Mouse (Mus musculus) cerebellum, adult 9-10 months (tissue): ENCODE measurements at regions not wholly inside any gene's neighbourhood (a gene's known extent, or its start where the extent isn't known, plus 50 kb on each side); places are given as distances from the start of the nearest gene placed in this dataset.

Experiments used
- DNase-seq: peaks from one replicate; pipeline ENCODE4 v3.0.0; 2022

- no peak for DNase-seq
Observed at GRCm38 (mm10) chr10:106113083-106113482, 271.9 kb upstream of the Mettl25 start.

- no peak for DNase-seq
Observed at GRCm38 (mm10) chr10:106114743-106115486, 273.7 kb upstream of the Mettl25 start.

GRCm38 (mm10) chr10:106121826-106122225 is 280.6 kb upstream of the Mettl25 start:
- DNase-seq, result no peak

- DNase-seq, result no peak
Observed at GRCm38 (mm10) chr10:106122952-106123351, 281.8 kb upstream of the Mettl25 start.

- DNase-seq, result no peak
Observed at GRCm38 (mm10) chr10:106172131-106172530, 298.0 kb upstream of the Ppfia2 start.

GRCm38 (mm10) chr10:106174433-106174832 is 295.7 kb upstream of the Ppfia2 start:
- DNase-seq, result no peak

GRCm38 (mm10) chr10:106179651-106180050 is 290.5 kb upstream of the Ppfia2 start:
- no peak for DNase-seq

GRCm38 (mm10) chr10:106202566-106202965 is 267.6 kb upstream of the Ppfia2 start:
- DNase-seq, result no peak

- DNase-seq, result no peak
Observed at GRCm38 (mm10) chr10:106224251-106224650, 245.9 kb upstream of the Ppfia2 start.

- no peak for DNase-seq
Observed at GRCm38 (mm10) chr10:106242180-106242579, 228.0 kb upstream of the Ppfia2 start.

GRCm38 (mm10) chr10:106254106-106254505 is 216.0 kb upstream of the Ppfia2 start:
- DNase-seq, result peak; percentile 29

GRCm38 (mm10) chr10:106259811-106260210 is 210.3 kb upstream of the Ppfia2 start:
- DNase-seq, result no peak

- DNase-seq, result no peak
Observed at GRCm38 (mm10) chr10:106273335-106273734, 196.8 kb upstream of the Ppfia2 start.

GRCm38 (mm10) chr10:106289951-106290350 is 180.2 kb upstream of the Ppfia2 start:
- DNase-seq, result no peak

GRCm38 (mm10) chr10:106290736-106291135 is 179.4 kb upstream of the Ppfia2 start:
- no peak for DNase-seq

- DNase-seq, result no peak
Observed at GRCm38 (mm10) chr10:106295501-106295900, 174.6 kb upstream of the Ppfia2 start.

GRCm38 (mm10) chr10:106335166-106335565 is 135.0 kb upstream of the Ppfia2 start:
- DNase-seq, result no peak

- DNase-seq, result no peak
Observed at GRCm38 (mm10) chr10:106351663-106352062, 118.5 kb upstream of the Ppfia2 start.

- DNase-seq, result peak; percentile 9
Observed at GRCm38 (mm10) chr10:106375653-106376052, 94.5 kb upstream of the Ppfia2 start.

- no peak for DNase-seq
Observed at GRCm38 (mm10) chr10:106376161-106376560, 94.0 kb upstream of the Ppfia2 start.

- DNase-seq, result peak; percentile 18
Observed at GRCm38 (mm10) chr10:106380628-106381027, 89.5 kb upstream of the Ppfia2 start.

- DNase-seq, result no peak
Observed at GRCm38 (mm10) chr10:106408705-106409104, 61.4 kb upstream of the Ppfia2 start.

GRCm38 (mm10) chr10:106413181-106413580 is 57.0 kb upstream of the Ppfia2 start:
- no peak for DNase-seq

GRCm38 (mm10) chr10:106414990-106415389 is 55.1 kb upstream of the Ppfia2 start:
- no peak for DNase-seq

GRCm38 (mm10) chr10:106417156-106417555 is 53.0 kb upstream of the Ppfia2 start:
- no peak for DNase-seq
